Mouse (Mus musculus): ENCODE measurements around the gene Olfr1416.

DNA sequence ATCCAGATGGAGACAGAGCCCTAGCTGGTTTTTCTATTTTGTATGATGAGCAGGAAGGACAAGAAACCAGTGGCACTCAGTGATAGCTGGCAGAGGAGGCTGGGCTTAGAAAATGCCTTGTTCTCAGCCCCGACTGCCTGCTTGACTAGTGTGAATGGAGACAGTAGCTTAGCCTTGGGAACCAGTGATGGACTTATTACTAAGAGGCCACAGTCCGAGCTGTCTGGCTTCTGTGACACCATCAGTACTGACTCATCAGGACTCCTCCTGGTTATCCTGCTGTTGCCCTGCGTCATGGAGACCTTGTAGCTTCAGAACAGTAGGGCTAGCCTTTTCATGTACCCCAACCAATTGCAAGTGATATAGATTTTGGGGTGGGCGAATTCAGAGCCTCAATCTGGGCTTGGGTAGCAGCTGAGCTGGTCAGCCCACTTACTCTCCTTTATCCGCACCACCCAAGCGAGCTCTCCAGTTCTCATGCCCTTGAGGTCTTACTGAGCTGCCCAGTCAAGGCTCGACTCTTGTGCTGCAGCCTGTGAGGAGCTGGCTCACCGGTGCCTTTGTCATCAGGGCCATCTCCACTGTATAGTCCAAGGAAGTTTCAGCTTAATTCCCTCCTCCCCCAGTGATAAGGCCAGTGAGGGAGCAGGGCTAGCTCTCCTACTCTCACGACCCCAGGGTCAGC lies 44.7 kb downstream of the Olfr1416 start:
- TF ChIP-seq TAL1 (IDR thresholded peaks at IDR 0.05; ENCODE audit: low read length), result no peak
- no peak for TF ChIP-seq GATA1 (IDR thresholded peaks at IDR 0.05; ENCODE audit: low read length)
